Mouse (Mus musculus) effector memory CD4-positive, alpha-beta T cell, adult 5 months (primary cell): Measurements from ENCODE around the gene Gm3618. TPM values are rescaled to one million over a fixed set of nuclear protein-coding genes. Genes with fewer than 3 reads are reported as not detected.

ENCODE experiments used
- polyA plus RNA-seq: library from polyadenylated mRNA; unstranded; fragments of 100-300 nt; shearing (Covaris generic); gene quantifications from one replicate; pipeline ENCODE4 v1.2.1, GENCODE M21; 2017

Gene Gm3618
- not detected for polyA plus RNA-seq

GRCm38 (mm10) chr14:6343578-6343977, at the start of gene Gm3618:
TSS of gene Gm3618 (minus strand) at chr14:6343678.

GRCm38 (mm10) chr14:6390219-6390618, 46.7 kb upstream of the Gm3618 start, which contains the start of gene Gm16440:
TSS of gene Gm16440 (minus strand) at chr14:6390319.

GRCm38 (mm10) chr14:6304743-6305142, 38.7 kb downstream of the Gm3618 start, which contains the start of gene Gm21103:
TSS of gene Gm21103 (minus strand) at chr14:6304843.

GRCm38 (mm10) chr14:6286931-6287715, 56.4 kb downstream of the Gm3618 start, which contains the start of gene Gm3411:
TSS of gene Gm3411 (minus strand) at chr14:6287250.

Other genes with a start within 250 kb of the Gm3618 start
- not detected for gene Gm8206, start 249.7 kb downstream of the Gm3618 start, polyA plus RNA-seq
- gene Gm3468, start 235.0 kb downstream of the Gm3618 start, polyA plus RNA-seq: 0.85 TPM
- gene Gm3476, start 217.9 kb downstream of the Gm3618 start, polyA plus RNA-seq: not detected
- gene Gm21560, start 124.4 kb downstream of the Gm3618 start, polyA plus RNA-seq: not detected
- gene Gm3411, start 56.4 kb downstream of the Gm3618 start, polyA plus RNA-seq: 0.29 TPM
- not detected for gene Gm21103, start 38.8 kb downstream of the Gm3618 start, polyA plus RNA-seq
- gene Gm16440, start 46.6 kb upstream of the Gm3618 start, polyA plus RNA-seq: not detected
- not detected for gene Gm3591, start 68.8 kb upstream of the Gm3618 start, polyA plus RNA-seq
- gene Gm3594, start 100.9 kb upstream of the Gm3618 start, polyA plus RNA-seq: not detected
- not detected for gene Gm8356, start 193.6 kb upstream of the Gm3618 start, polyA plus RNA-seq
- gene Gm3629, start 246.9 kb upstream of the Gm3618 start, polyA plus RNA-seq: not detected